Mouse (Mus musculus): Measurements from ENCODE around the gene Kcnh6.

Gene Kcnh6

GRCm38 (mm10) chr11:106063756-106064155, 55.8 kb downstream of the Kcnh6 start:
- DNase-seq (ENCODE audit: low read depth): no peak

- peak; percentile 29 for DNase-seq (ENCODE audit: low read depth)
Measured at GRCm38 (mm10) chr11:106065073-106065922, 57.4 kb downstream of the Kcnh6 start.

GRCm38 (mm10) chr11:106065923-106066571, 58.1 kb downstream of the Kcnh6 start, which contains the start of gene Taco1:
TSS of gene Taco1 (plus strand) at chr11:106066061.
- peak; percentile 97 for DNase-seq (ENCODE audit: low read depth)

GRCm38 (mm10) chr11:106066616-106067015, 58.7 kb downstream of the Kcnh6 start:
- DNase-seq (ENCODE audit: low read depth): peak; percentile 84

GRCm38 (mm10) chr11:106073774-106074173, 65.8 kb downstream of the Kcnh6 start:
- DNase-seq (ENCODE audit: low read depth): no peak

- DNase-seq (ENCODE audit: low read depth): peak; percentile 91
Measured at GRCm38 (mm10) chr11:106076321-106076720, 68.4 kb downstream of the Kcnh6 start.

Data from induced T-regulatory cell, adult 2 months (primary cell).